Mouse (Mus musculus) adrenal gland, postnatal 14 days (tissue): Measurements from ENCODE around the gene Olfr320. TPM values are rescaled to one million over a fixed set of nuclear protein-coding genes. Genes with fewer than 3 reads are reported as not detected.
A peak's percentile ranks its signal among the peaks of the same experiment; 100 is the strongest.
"Not testable (repeated sequence)": the region's sequence is repeated elsewhere in the genome, so short reads cannot be mapped to it uniquely, and the experiment has no call there.

Experiments used
- DNase-seq: peaks from one replicate; pipeline ENCODE4 v3.0.0; 2021; ENCODE audit warnings: mixed read lengths
- long read RNA-seq, 2 experiments: library from polyadenylated mRNA; stranded (forward); transcript quantifications; one replicate each; pipeline ENCODE4 v2.0.0; 2021
- total RNA-seq: library from RNA; stranded (reverse); gene quantifications from 2 replicates; pipeline ENCODE4 v1.2.3, GENCODE M21; 2021

Gene Olfr320
- total RNA-seq: not detected in 2 replicates
- long read RNA-seq, experiment 1: 0 reads
- long read RNA-seq, experiment 2: 0 reads

DNA sequence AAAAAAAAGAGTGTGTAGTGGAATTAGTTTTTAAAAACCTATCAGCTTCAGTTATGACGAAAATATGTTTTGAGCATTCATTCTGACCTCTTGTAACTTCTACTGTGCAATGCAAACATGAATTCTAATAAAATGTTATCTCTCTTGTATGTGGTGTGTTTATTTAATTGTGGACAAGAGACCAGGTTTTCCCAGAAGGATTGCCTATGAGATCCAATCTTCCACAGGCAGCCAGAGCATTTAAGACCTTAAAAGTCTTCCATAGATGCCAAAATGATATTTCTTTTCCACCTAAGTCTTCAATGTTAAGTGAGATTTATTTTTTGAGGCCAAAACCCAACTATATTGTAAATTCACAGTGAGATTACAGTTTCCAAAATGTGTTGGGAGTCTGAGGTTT lies at the start of gene Olfr320:
Olfr320 (plus strand) TSS at position 301 of the 400 bp plus-strand sequence.
- DNase-seq: no peak

DNA sequence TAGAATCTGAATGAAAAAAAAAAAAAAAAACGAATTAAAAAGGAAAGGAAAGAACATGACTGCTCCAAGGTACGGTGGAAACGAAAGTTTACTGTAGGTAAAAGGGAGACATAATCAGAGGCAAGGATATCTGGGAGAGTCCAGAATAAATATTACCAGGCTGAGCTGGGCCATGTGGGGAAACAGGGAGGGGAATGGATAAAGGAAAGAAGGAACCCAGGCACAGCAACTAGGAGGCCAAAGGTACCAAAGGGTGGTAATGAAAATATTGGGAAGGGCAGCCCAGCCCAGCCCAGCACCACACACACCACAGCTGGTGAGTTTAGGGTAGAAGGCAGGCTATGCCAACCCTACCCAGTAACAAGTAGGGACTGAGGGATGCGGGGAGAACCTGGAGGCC lies 46.0 kb upstream of the Olfr320 start:
- DNase-seq: no peak

DNA sequence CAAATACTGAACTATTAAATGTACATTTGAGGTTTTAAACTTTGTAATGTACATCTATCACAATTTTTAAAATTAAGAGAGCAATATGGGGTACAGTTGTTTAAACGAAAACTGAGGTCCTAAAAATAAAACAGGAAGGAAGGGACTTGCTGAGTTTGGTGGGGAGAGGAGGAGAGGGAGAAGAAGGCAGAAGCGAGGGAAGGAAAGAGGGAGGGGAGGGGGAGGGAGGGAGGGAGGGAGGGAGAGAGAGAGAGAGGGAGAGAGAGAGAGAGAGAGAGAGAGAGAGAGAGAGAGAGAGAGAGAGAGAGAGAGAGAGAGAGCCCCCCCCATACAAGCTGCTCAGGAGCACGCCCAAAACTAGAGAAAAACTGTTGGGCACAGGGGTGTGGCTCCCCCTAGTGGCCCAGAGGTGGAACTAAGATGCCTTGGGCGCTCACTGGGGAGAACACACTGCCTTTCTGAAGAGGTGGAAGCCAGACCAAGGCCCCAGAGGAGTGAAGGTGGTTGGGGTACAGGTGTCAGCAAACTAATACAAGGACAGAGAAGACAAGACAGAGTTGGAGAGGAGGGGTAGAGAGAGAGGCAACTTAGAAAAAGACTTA lies 44.4 kb upstream of the Olfr320 start:
- peak; percentile 70 for DNase-seq

DNA sequence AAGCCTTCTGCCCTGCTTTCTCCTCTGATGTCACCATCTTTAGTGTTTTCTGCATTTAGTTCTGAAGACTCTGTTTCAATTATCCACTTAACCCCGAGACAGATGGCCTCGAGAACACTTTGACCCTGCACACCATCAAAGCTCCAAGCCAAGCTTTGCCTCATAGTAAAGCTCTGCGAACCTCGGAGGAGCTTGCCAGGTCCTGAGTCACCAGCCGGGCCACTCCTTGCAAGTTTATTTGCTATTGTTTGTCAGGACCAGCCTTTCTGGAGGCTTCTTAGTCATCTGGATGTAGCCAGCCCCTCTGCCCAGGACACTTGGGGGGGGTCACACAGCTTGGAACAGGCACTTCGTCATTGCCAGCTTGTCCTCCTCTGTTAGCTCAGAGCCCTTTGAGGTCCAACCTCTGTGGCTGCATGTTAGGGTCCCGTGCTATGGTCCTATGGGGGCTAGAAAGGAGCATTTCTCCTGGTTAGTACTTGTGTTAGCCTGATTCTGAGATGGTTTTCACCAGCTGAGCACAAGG lies 42.7 kb upstream of the Olfr320 start:
- DNase-seq: peak; percentile 58

DNA sequence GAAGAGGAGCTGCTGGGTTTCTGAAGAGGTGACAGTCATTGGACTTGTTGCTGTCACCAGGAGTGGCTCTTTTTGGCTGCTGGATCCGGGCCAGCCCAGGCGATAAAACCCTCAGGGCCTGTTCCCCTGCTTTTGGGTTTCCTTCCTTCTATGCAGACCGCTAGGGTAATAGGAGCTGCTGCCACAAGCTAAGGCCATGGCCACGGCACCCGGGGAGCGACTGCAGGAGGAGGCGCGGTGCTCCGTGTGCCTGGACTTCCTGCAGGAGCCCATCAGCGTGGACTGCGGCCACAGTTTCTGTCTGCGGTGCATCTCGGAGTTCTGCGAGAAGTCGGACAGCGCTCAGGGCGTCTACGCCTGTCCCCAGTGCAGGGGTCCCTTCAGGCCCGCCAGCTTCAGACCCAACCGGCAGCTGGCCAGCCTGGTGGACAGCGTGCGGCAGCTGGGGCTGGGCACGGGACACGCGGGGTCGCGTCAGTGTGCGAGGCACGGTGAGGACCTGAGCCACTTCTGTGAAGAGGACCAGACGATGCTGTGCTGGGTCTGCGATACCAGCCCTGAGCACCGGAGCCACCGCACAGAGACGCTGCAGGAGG lies 40.5 kb upstream of the Olfr320 start, which contains the start of gene Trim58:
Trim58 (plus strand) TSS at position 194 of the 596 bp plus-strand sequence.
- peak; percentile 20 for DNase-seq

DNA sequence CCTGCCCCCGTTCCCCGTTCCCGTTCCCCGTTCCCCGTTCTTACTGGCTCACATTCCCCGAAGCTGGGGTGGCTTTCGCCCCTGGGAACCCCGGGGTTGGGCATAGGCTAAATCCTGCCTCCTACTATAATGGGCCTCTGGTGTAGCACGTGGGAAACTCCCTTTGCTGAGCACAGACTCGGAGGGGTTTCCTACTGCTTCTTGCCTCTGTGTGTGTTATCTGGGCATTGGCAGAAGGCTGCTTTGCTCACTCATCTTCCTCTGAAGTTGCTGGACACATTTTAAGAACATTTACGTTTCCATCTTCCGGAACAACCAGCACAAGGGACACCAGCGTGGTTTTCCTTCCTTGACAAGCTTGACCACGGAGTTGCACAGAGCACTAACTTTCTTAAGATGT lies 39.8 kb upstream of the Olfr320 start:
- DNase-seq: no peak

DNA sequence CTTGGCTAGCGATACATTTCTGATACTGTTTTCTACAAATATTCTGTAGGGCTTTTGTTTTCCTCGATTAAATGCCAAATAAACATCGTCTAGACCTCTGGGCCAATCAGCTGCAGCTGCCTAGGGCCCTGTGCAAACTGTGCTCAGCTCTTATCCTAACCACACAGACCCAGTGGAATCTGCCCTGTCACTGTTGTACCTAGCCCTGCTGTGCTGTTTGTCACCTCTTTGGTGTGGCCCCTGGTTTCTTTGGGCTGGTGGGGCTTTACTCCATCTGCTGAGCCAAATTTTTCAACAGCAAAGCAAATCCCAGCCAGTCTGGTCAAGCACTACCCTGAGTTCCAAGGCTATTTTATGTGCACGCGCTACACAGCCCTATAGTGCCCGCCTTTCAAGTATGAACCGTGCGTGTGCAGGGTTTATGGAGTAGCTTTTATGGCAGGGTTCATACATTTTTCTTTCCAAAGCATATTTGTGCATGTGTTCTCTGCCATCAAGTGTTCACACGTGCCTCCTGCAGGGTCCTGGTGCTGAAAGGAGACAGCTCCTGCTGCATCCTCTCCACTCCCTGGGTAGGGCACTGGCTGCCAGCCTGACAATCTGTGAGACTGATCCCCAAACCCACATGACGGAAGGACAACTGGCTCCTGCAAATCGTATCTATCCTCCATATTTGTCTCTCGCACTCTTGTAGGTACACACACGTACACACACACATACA lies 39.1 kb upstream of the Olfr320 start:
- DNase-seq: no peak

DNA sequence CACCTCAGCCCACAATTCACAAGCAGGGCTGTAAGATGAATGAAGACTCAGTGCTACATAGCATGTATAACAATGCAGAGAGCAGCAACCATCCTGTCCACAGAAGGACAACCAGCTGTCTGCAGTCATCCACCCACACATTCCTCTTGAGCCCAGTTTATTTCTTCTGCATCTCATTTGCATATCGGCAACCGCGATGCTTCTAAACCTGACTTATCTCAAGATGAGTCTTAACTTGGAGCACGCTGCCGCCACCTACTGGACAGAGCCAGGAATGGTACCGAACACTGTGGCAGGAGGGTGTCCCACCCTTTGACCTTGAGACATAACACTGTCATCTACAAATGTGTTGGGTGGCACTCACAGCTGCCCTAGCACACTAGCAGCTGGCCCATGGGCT lies 37.5 kb upstream of the Olfr320 start:
- peak; percentile 22 for DNase-seq

DNA sequence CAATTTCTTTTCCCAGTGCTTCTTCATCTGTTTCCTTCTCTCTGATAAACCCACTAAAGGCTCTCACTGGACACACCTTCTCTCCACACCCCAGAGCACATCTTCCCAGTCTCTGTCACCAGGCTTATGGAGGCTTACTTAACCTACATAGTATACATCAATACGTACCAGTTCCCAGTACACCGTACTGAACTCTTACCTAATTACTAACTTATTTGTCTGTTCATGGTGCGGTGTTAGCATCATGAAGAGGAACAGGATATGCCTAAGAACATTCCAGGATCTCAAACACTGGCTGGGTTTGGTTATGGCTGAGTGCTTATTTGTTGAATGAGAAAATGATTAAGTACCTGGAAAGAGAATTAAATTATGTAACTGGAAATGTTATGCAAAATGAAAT lies 25.7 kb upstream of the Olfr320 start:
- DNase-seq: no peak

DNA sequence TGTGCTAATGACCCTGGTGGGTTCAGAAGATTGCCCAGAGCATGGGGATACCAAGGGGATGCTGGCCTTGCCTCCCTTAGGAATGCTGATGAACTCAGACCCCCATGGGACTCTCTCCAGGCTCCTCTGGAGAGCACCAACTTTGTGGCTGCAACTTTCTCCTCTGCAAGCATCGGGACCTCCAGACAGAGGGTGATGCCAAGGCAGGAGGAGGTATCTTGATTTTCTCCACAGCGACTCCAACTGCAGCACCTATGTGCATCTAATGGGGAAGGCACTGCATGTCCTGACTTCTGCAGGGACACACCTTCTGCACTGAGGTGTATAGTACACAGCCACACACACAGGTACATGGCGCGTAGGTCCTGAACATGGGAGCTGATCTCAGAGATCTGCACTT lies 22.3 kb upstream of the Olfr320 start, which contains the start of gene Olfr322:
Olfr322 (plus strand) TSS at position 187 of the 400 bp plus-strand sequence.
- no peak for DNase-seq

DNA sequence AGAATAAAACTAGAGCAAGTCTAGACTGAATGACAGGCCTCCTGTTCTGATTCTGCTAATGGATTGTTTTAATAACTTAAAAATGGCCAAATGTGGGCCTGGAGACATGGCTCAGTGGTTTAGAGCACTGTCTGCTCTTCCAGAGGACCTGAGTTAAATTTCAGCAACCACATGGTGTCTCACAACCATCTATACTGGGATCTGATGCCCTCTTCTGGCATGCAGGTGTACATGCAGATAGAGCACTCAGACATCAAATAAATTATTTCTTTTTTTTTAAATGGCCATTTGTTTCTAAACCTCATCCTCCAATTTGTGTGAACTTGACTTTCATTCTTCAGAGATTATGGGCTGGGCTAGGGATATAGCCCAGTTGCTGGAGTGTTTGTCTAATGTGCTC lies 11.6 kb upstream of the Olfr320 start:
- DNase-seq: no peak

DNA sequence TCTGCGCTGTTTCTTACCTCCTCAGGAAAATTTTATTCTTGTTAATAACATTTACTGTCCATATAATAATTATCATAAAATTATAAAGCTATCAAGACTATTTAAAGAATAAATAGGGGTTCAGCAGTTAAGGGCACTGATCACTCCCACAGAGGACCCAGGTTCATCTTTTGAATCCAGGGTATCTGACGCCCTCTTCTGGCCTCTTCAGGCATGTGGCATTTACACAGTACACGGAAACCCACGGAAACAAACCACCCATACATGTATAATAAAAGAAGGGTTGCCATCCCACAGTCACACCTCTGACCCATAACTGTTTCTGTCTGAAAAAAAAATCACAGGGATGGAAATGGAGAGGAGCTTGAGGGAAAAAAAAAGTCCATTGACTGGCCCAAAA lies 9.1 kb upstream of the Olfr320 start:
- no peak for DNase-seq

DNA sequence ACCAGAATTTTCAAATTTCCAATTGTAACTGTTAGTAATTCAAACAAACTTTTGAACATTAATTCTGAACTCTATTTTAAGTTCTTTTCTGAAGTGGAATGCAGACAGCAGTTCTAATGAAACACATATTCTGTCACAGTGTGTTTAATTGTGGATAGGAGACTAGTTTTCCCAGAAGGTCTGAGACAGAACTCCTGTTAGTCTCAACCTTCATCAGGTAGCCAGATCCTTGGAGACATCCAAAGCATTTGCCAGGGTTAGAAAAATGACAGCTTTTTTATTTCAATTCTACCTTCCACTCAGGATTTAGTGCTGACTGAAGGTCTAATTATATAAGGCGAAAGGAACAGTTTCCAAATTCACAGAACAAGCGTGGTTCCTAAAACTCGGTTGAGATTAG lies 18.0 kb downstream of the Olfr320 start, which contains the start of gene Olfr319:
Olfr319 (plus strand) TSS at position 301 of the 400 bp plus-strand sequence.
- no peak for DNase-seq

DNA sequence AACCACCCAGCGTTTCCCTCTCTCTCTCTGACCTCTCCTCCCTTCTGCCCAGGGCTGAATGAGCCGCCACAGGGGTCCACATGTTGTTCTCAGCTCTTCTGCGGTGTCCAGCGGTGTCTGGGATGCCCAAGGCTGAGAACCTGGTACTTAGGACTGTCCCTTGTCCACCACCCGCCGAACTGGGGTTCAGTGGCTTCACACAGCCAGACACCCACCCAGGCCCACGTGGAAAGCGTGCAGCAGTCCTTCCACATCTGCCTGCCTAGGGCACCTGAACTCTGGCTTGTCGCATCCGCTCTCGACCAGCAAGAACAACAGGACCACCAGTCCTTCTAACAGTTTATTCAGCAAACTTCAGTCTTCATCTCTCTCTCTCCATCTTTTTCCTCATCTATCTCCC lies 28.2 kb downstream of the Olfr320 start:
- DNase-seq: no peak

DNA sequence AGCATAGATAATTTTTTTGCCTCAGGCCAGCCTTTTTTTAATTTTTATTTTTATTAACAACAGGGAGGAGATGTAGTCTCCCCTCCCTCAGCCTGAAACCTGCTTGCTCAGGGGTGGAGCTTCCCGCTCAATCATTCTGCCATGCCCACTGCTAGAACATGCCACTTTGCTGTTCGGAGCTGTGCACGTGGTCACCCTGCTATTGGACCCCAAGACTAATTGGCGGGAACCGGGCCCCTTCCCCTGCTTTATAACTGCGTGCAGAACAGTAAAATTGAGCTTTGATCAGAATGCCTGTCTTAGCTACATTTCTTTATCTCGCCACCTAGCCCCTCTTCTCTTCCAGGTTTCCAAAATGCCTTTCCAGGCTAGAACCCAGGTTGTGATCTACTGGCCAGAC lies 36.8 kb downstream of the Olfr320 start:
- not testable (repeated sequence) for DNase-seq

DNA sequence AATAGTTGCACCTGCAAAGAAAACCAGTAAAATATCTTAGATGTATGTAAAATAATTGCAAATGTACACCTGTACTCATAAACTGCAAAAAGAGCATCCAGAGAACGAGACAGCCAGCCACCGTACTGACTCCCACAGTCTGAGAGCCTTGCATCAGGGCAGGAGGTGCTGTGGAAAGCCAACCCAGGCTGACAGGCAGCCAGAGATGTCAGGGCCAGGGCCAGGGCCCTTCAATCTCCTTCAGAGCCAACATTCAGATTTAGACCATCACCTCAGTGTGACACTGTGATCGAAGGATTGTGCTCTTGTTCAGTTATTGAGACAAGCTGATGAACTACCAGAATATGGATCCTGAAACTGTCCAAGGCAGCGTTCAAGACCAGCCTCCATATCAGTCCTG lies 38.8 kb downstream of the Olfr320 start:
- DNase-seq: no peak

DNA sequence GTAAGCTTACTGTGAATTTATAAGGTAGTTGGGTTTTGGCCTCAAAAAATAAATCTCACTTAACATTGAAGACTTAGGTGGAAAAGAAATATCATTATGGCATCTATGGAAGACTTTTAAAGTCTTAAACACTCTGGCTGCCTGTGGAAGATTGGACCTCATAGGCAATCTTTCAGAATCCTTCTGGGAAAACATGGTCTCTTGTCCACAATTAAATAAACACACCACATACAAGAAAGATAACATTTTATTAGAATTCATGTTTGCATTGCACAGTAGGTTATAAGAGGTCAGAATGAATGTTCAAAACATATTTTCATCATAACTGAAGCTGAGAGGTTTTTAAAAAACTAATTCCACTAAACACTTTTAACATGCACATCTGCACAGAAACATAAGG lies 43.0 kb downstream of the Olfr320 start, which contains the start of gene Olfr318:
Olfr318 (minus strand) TSS at position 101 of the 400 bp plus-strand sequence.
- no peak for DNase-seq

DNA sequence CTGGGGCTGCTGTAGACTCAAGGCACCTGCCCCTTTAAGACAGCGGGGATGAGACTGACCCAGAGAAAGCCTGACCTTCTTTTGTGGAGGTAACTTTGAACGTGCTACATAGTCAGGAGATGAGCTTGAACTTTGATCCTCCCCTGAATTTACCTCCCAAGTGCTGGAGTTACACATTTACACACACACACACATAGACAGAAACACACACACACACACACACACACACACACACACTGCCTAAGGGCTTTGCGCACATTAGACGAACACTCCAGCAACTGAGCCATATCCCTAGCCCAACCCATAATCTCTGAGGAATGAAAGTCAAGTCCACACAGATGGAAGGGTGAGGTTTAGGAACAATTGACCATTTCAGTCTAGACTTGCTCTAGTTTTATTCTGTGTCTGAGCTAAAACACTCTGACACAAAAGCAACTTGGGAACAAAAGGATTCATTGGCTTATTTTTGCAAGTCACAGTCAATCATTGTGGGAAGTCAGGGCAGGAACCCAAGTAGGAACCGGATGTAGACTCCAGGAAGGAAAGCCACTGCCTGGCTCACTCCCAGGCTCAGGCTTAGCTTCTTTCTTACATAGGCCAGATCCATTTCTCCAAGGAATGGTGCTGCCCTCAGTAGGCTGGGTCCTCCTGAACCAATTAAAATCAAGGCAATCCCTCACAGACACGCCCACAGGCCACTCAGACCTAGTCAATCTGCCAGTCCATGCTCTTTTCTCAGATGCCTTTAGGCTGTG lies 47.2 kb downstream of the Olfr320 start:
- DNase-seq: not testable (repeated sequence)

DNA sequence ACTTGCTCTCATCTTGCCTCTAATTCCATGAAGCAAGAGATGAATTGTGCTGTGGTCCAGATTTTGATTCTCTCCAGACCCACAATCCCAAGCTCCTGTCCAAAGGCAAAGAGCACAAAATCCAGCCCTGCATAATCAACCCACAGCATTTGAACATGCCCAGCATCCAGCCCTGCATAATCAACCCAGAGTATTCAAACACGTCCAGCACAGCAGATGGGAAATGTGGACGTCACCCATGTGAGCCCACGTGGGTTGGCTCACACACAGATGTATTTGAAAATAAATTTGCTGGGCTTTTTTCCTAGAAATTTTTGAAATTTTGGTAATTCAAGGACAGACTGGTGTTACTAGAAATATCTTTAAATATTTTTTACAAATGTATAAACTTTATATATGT lies 52.5 kb downstream of the Olfr320 start:
- no peak for DNase-seq
